Mouse (Mus musculus) brain, embryonic 14.5 days (tissue): ENCODE measurements around the gene Aspg. TPM values are rescaled to one million over a fixed set of nuclear protein-coding genes. Genes with fewer than 3 reads are reported as not detected.

Experiments used
- DNase-seq: peaks from one replicate; pipeline ENCODE4 v3.0.0-alpha.2; 2011; ENCODE audit warnings: low read depth
- CTCF ChIP-seq: fragments of 200-500 bp; IDR thresholded peaks from 2 replicates; pipeline ENCODE4 v1.5.1; 2012; ENCODE audit warnings: inconsistent platforms, mild to moderate bottlenecking, moderate library complexity, borderline replicate concordance; ENCODE audit not compliant: insufficient read depth, insufficient read length; ENCODE audit errors: extremely low read depth
- POLR2A ChIP-seq: fragments of 200-500 bp; IDR thresholded peaks from 2 replicates; pipeline ENCODE4 v1.6.1; 2012; ENCODE audit warnings: mild to moderate bottlenecking, inconsistent platforms, borderline replicate concordance; ENCODE audit not compliant: poor library complexity, insufficient read depth, insufficient read length, severe bottlenecking; ENCODE audit errors: extremely low read depth
- polyA plus RNA-seq: library from polyadenylated mRNA; depleted of rRNA; stranded (reverse); fragments of >200 nt; gene quantifications from 2 replicates; pipeline ENCODE4 v1.2.3, GENCODE M21; 2012

The Aspg gene
- polyA plus RNA-seq, 1 experiment: 0.36 TPM

DNA sequence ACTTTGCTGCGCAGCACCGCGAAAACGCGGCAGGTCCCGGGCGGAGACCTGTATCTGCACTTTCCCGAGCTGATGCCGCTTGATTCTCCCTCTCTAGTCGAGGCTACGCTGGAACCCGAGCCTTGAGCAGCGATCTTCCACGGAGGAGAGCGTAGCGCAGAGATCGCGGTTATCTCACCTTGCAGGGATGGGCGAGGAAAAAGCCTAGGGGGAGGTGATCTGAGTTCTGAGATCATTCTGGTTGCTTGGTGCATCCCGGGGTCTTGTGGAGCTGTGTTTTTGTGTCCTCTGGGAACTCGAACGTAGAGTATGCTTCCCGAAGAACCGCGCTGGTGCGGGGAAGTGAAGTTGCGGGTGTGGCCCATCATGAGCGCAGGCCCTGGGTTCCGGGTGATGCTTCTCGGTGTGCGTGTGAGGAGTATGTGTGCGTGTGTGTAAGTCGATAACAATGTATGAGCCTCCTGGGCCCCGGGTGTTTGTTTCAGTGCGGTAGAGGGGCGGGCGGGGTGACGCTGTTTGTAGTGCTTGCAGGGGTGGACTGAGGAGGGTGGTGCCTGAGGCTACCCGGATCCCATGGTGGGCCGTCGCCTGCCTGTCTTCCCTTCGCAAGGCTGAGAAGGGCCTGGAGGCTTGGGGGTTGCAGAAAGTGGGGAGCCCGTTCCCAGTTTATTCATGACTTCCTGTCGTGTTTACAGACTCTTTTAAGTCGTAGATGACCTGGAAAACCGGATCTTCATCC is 38.1 kb downstream of the Aspg start:
- DNase-seq: no peak
- TF ChIP-seq POLR2A (no peak), CTCF (no peak)

DNA sequence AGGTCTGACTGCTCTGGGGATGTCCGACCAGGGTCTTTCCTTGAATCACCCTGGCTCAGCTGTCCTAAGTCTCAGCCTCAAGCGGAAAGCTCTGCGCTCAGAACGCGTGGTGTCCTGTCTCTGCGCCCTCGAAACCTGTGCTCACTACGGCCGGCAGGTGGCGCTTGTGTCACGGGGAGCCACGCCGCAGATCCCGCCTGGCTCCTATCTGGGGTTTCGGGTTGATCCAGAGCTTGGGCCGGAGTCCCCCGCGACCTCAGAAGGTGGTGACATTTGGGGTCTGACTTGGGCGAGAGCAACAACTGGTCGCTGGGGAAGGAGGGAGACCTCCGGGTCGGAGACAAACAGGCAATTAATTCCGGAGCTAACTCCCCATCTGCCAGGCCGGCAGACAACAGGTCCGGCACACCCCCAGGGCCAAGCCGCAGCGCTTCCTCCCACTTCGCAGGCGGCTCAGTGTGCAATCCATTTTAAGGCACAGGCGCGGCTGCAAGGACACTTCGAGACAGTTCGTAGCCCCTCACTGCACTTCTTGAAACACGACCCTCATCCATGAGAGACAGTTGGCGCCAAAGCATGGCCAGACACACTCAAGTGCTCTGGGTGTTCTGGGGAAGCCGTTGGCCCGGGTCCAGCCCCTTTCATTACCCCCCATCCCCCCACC is 38.9 kb downstream of the Aspg start:
- TF ChIP-seq POLR2A (no peak), CTCF (peak; percentile 97)
- peak; percentile 93 for DNase-seq

GRCm38 (mm10) chr12:112145875-112146651 is 39.6 kb downstream of the Aspg start, which contains the start of gene Kif26a:
Gene Kif26a, plus strand, starts transcription at chr12:112146208.
- peak; percentile 71 for TF ChIP-seq CTCF
- TF ChIP-seq POLR2A: peak; percentile 46; the same call in 1 of the 2 replicates
- peak; percentile 97 for DNase-seq

- TF ChIP-seq POLR2A (no peak), CTCF (no peak)
- DNase-seq: no peak
These were observed 40.9 kb downstream of the Aspg start for GRCm38 (mm10) chr12:112147365-112147764.

DNA sequence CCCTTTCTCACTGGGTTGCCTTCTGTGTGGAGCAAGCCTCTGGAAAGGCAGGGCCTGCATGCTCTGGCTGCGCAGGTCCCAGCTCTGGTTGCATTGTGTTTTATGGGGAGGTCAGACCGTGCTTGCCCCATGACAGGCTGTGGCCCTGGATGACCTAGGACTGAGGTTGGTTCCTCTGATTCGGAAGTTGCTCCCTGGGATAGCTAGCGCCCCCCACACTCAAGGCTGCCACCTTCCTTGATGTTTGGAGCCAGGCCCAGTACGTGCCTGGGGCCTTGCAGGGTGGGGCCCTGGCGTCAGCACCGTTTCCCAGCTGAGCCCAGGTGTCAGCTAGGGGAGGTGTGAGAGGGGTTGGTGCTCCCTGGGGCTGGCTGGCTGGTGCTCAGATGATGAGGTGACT is 43.5 kb downstream of the Aspg start:
- no peak for TF ChIP-seq POLR2A
- TF ChIP-seq CTCF: no peak
- DNase-seq: no peak

- no peak for TF ChIP-seq POLR2A
- DNase-seq: no peak
These were observed 44.9 kb downstream of the Aspg start for GRCm38 (mm10) chr12:112151244-112151979.

GRCm38 (mm10) chr12:112151980-112152362 is 45.5 kb downstream of the Aspg start:
- no peak for DNase-seq
- TF ChIP-seq POLR2A: no peak

- DNase-seq: no peak
- no peak for TF ChIP-seq POLR2A
- no peak for TF ChIP-seq CTCF
These were observed 47.1 kb downstream of the Aspg start for GRCm38 (mm10) chr12:112153597-112153996.

GRCm38 (mm10) chr12:112154476-112154875 is 48.0 kb downstream of the Aspg start:
- no peak for TF ChIP-seq CTCF
- peak; percentile 34 for DNase-seq

- TF ChIP-seq POLR2A: no peak
- TF ChIP-seq CTCF: no peak
- no peak for DNase-seq
These were observed 49.0 kb downstream of the Aspg start for GRCm38 (mm10) chr12:112155218-112156051.

DNA sequence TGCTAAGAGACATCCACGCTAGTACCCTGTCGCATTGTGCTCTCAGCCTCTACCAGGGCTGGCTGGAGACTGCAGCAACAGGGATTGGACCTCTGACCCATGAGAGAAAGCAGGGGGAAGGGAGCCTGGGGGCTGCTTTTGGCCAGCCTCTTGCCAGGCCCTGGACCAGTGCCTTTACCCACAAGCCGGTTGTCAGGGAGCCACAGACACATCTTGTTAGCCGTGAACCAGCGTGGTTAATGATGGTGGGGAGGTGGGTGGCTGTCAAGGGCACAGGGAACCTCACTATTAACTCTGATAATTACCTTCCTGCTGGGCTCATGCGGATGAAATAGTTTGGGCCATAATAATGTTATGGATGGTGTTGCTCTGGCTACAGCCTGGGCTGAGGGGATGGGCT is 50.3 kb downstream of the Aspg start:
- TF ChIP-seq CTCF: no peak
- TF ChIP-seq POLR2A: no peak
- peak; percentile 65 for DNase-seq
